ENCODE assay signal across 13 mouse cellular contexts in genomic region chr4:123577469-123578088, GRCm38 (mm10).
DNase-seq lines count a peak whose midpoint lies in the region; ATAC-seq lines count a peak whose summit lies in the region.
"Had no signal": no experiment of that assay in that cellular context is flagged by ENCODE, and none has a peak within 500 bp of the region (broad histone marks: within the 10 kb centered on the region; RNA-seq: fewer than 3 reads in every experiment).

No protein-coding gene starts in this region.

- no peaks in the 10 kb centered on the region for H3K27me3 ChIP-seq in heart, embryonic 12.5 days (replicated peaks)
- H3K27me3 ChIP-seq: hindbrain, embryonic 13.5 days; neural tube, embryonic 12.5 days; stomach, embryonic 15.5 days had no signal

- no peak for ATAC-seq in heart, embryonic 12.5 days (ENCODE audit: insufficient number of reproducible peaks, low FRiP score)
- peak; percentile 55 for ATAC-seq in megakaryocyte, adult 5-6 weeks (ENCODE audit: poor library complexity, severe bottlenecking)

- no peaks in the 10 kb centered on the region for H3K36me3 ChIP-seq in heart, embryonic 12.5 days
- H3K36me3 ChIP-seq: hindbrain, embryonic 13.5 days; midbrain, embryonic 10.5 days; neural tube, embryonic 12.5 days; stomach, embryonic 15.5 days had no signal

- no peak overlapping the region for H3K9ac ChIP-seq in heart, embryonic 12.5 days
- H3K9ac ChIP-seq: hindbrain, embryonic 13.5 days; neural tube, embryonic 12.5 days; stomach, embryonic 15.5 days had no signal

- no peak overlapping the region for H3K4me3 ChIP-seq in heart, embryonic 12.5 days
- H3K4me3 ChIP-seq: gastrocnemius, adult 2 months; hindbrain, embryonic 13.5 days; midbrain, embryonic 10.5 days; neural tube, embryonic 12.5 days; stomach, embryonic 15.5 days had no signal

- no peak for DNase-seq in heart, postnatal 14 days
- peak; percentile 53 for DNase-seq in thymus, postnatal 14 days
- no peak for DNase-seq in thymus, postnatal 36 days
- DNase-seq in adrenal gland, adult 2 months = no peak
- no peak for DNase-seq in left cerebral cortex, postnatal 14 days (ENCODE audit: low spot score in 2 of 2)
- DNase-seq in kidney, postnatal 36 days = no peak
- DNase-seq: gastrocnemius, adult 2 months had no signal

- 33% methylated on average over 2 of the region's 2 CpGs for WGBS in heart, embryonic 12.5 days

- no peak overlapping the region for H3K4me2 ChIP-seq in heart, embryonic 12.5 days
- H3K4me2 ChIP-seq: hindbrain, embryonic 13.5 days; neural tube, embryonic 12.5 days; stomach, embryonic 15.5 days had no signal

- peak overlapping the region; percentile 45 for H3K27ac ChIP-seq in heart, embryonic 12.5 days (ENCODE audit: poor library complexity, severe bottlenecking)
- H3K27ac ChIP-seq: gastrocnemius, adult 2 months; hindbrain, embryonic 13.5 days; midbrain, embryonic 10.5 days; neural tube, embryonic 12.5 days; stomach, embryonic 15.5 days had no signal

- intact Hi-C loops in heart, postnatal 14 days (cut with DNase I) = no loop called here
- intact Hi-C loops in left cerebral cortex, postnatal 14 days (cut with DNase I) = no loop called here

- H3K4me1 ChIP-seq in heart, embryonic 12.5 days (replicated peaks) = peaks cover 25% of the 10 kb centered on the region

- H3K9me3 ChIP-seq in heart, embryonic 12.5 days (replicated peaks) = no peaks in the 10 kb centered on the region
- H3K9me3 ChIP-seq: hindbrain, embryonic 13.5 days; midbrain, embryonic 10.5 days; neural tube, embryonic 12.5 days; stomach, embryonic 15.5 days had no signal
